Mouse (Mus musculus) central nervous system, embryonic 18 days (tissue): Measurements from ENCODE around the gene Pde4c. TPM values are rescaled to one million over a fixed set of nuclear protein-coding genes. Genes with fewer than 3 reads are reported as not detected.

ENCODE experiments used
- polyA plus RNA-seq: library from polyadenylated mRNA; depleted of rRNA; stranded (reverse); fragments of >200 nt; gene quantifications from 2 replicates; pipeline ENCODE4 v1.2.3, GENCODE M21; 2012; rRNA removed

The Pde4c gene
- polyA plus RNA-seq, result 1.1 and 1.2 TPM in 2 replicates

DNA sequence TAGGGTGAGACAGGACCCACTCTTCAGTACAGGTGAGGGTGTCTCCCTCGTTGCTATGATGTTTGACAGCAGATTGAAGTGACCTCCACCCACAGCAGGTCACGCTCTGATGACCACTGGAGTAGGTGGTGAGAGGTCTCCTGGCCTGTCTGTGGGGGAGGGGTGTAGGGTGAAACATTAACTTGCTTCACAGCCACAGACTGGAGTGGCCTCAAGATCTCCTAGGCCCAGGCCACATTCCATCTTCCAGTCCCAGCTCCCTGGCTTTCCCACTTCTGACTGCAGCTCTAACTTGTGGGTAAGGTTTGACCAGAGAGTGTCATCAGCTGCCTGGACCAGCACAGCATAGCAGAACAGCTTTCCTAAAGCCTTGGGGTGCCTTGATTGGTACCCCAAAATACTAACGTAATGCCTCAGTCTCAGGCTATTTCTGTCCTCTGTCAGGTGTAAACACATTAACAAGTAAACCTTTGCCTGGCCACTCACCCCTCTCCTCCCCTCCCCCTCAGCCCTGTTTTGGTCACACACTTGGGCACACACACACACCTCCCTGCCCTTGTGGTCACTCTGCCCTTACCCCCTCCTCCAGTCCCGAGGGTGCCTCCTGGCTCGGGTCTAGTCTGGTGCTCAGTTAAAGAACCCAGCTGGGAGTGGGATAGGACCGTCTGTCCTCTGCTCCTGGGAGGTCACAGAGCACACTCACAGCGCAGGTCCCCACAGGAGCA, at the start of gene Pde4c:
Gene Pde4c, plus strand, starts transcription at position 235 of the 725 bp plus-strand sequence.

GRCm38 (mm10) chr8:70698310-70699109, 25.0 kb upstream of the Pde4c start, which contains the start of gene Jund:
TSS of gene Jund (plus strand) at chr8:70698949.

DNA sequence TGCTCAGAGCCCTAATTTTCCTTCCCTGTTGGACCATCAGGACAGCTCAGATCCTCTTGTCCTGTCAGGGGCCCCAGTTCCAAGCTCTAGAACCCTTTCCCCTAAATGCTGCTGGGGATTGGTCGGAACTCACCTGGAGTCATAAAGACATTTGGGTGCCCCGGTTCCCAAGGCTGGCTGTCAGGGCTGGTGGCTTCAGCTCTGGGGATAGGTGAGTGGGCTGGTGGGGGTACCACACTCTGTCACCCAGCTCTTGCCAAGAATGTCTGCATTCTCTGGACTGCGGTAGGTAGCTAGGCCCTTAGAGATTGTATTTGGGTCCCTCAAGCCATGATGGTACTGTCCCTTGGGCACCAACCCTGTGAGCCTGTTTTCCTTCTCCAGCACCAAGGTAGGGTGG, 20.2 kb upstream of the Pde4c start, which contains the start of gene Iqcn:
Gene Iqcn, plus strand, starts transcription at position 171 of the 400 bp plus-strand sequence.

GRCm38 (mm10) chr8:70718297-70718696, 5.2 kb upstream of the Pde4c start, which contains the start of gene Gm3336:
TSS of gene Gm3336 (plus strand) at chr8:70718543.

DNA sequence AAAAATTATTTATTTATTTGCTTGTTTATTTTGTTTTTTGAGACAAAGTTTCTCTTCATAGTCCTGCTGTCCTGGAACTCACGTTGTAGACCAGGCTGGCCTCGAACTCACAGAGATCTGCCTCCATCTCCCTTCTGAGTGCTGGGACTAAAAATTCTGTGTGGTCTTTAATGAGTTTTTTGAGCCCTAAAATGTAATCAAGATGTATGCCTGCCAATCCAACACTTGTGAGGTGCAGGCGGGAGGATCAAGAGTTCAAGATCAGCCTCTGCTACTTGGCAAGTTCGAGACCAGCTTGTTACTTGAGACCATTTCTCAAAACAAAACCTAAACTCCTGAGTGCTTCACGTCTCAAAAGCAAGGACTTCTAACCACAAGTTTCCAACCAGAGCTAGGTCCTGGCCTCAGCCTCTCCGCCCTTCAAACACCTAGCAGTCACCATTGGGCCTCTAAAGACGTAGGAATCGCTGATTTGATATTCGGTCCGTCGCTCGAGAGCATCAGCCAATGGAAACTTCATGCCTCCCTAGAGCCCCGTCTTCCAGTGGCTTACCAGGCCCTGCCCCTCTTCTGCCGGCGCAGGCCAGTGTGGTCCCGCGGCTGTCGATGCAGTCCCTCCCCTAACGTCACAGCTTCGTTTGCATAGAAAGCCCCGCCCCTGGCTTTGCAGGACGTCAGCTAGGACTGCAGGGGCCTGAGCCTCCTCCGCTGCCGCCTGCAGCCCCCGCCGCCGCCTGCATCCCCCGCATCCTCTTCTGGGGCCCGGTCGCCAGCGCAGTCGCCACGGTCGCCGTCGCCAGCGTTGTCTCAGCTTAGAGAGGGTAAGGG, 30.7 kb downstream of the Pde4c start, which contains the start of gene Rab3a:
Gene Rab3a, plus strand, starts transcription at position 637 of the 828 bp plus-strand sequence.

GRCm38 (mm10) chr8:70760775-70761406, 37.4 kb downstream of the Pde4c start, which contains the start of gene Mpv17l2:
TSS of gene Mpv17l2 (minus strand) at chr8:70760946.

DNA sequence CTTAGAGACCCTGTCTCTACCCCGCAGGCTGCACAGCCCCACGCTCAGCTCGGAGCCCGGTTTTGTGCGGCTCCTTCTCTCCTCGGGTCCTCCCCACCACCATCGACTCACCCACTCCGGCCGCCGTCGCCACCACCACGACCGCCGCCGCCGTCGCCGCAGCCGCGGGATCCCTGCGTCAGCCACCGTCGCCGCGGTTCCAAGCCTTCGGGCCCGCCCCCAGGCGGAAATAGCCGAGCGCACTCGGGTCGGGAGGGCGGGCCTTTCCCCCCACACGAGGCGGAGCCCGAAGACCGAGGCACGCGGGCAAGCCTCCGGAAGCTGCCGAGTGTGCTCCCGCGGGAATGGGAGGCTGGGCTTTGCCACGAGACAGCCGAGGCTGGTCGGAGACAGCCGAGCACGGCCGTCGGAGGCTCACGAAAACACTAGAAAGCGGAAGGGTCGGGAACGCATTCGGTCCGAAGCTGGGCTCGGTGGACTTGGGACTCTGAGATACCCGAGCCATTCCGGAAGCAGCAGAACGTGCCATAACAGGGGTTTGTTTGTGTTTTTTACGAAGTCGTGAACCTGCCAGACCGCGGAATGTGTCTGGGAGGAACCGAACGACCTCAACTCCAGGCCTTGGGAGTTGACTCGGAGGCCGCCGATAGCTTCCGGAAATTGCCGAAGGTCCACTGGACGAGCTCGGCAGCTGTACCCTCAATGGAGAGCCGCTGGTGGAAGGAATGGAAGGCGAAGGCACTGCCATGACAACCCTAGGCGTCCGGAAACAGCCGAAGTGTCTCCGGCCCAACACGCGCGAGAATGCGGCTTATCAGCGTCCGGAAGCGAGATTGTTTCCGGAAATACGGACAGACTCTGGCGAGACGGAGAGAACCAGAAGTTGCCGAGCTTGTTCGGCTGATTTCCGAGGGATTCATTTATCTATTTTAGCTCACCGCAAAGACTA, 53.2 kb downstream of the Pde4c start, which contains the start of gene Pik3r2:
Gene Pik3r2, minus strand, starts transcription at position 218 of the 949 bp plus-strand sequence.

Other genes starting within 250 kb of the Pde4c start
- gene Klhl26, start 246.8 kb upstream of the Pde4c start, polyA plus RNA-seq, result 45.0 and 47.6 TPM in 2 replicates
- 93.1 and 93.2 TPM in 2 replicates for gene Tmem59l, start 236.4 kb upstream of the Pde4c start, polyA plus RNA-seq
- gene Crlf1, start 230.6 kb upstream of the Pde4c start, polyA plus RNA-seq, result 21.4 and 29.2 TPM in 2 replicates
- gene Rex1bd, start 217.0 kb upstream of the Pde4c start, polyA plus RNA-seq, result 208 and 217 TPM in 2 replicates
- gene Uba52, start 212.9 kb upstream of the Pde4c start, polyA plus RNA-seq, result 1,219 and 1,269 TPM in 2 replicates
- gene Fkbp8, start 196.0 kb upstream of the Pde4c start, polyA plus RNA-seq, result 515 and 521 TPM in 2 replicates
- 36.9 and 38.8 TPM in 2 replicates for gene Kxd1, start 195.8 kb upstream of the Pde4c start, polyA plus RNA-seq
- 21.8 and 22.9 TPM in 2 replicates for gene Ell, start 184.3 kb upstream of the Pde4c start, polyA plus RNA-seq
- 198 and 208 TPM in 2 replicates for gene Isyna1, start 129.3 kb upstream of the Pde4c start, polyA plus RNA-seq
- 201 and 212 TPM in 2 replicates for gene Ssbp4, start 114.8 kb upstream of the Pde4c start, polyA plus RNA-seq
- gene Lrrc25, start 107.6 kb upstream of the Pde4c start, polyA plus RNA-seq, result 0.78 and 0.87 TPM in 2 replicates
- 0.16 and 0.32 TPM in 2 replicates for gene Gdf15, start 91.3 kb upstream of the Pde4c start, polyA plus RNA-seq
- gene Pgpep1, start 63.3 kb upstream of the Pde4c start, polyA plus RNA-seq, result 45.7 and 46.8 TPM in 2 replicates
- 153 and 155 TPM in 2 replicates for gene Lsm4, start 50.5 kb upstream of the Pde4c start, polyA plus RNA-seq
- 201 and 210 TPM in 2 replicates for gene Jund, start 24.8 kb upstream of the Pde4c start, polyA plus RNA-seq
- 0.12 and 0.14 TPM in 2 replicates for gene Iqcn, start 20.3 kb upstream of the Pde4c start, polyA plus RNA-seq
- not detected in 2 replicates for gene Gm3336, start 5.2 kb upstream of the Pde4c start, polyA plus RNA-seq
- 582 and 635 TPM in 2 replicates for gene Rab3a, start 31.0 kb downstream of the Pde4c start, polyA plus RNA-seq
- 27.0 and 27.4 TPM in 2 replicates for gene Mpv17l2, start 37.2 kb downstream of the Pde4c start, polyA plus RNA-seq
- gene Pik3r2, start 53.0 kb downstream of the Pde4c start, polyA plus RNA-seq, result 138 and 151 TPM in 2 replicates
- 44.0 and 53.5 TPM in 2 replicates for gene Mast3, start 81.3 kb downstream of the Pde4c start, polyA plus RNA-seq
- 0.06 and 0.09 TPM in 2 replicates for gene Il12rb1, start 84.7 kb downstream of the Pde4c start, polyA plus RNA-seq
- gene Arrdc2, start 116.0 kb downstream of the Pde4c start, polyA plus RNA-seq, result 26.8 and 30.5 TPM in 2 replicates
- 23.8 and 25.4 TPM in 2 replicates for gene Kcnn1, start 139.5 kb downstream of the Pde4c start, polyA plus RNA-seq
- gene Ccdc124, start 150.2 kb downstream of the Pde4c start, polyA plus RNA-seq, result 125 and 128 TPM in 2 replicates
- gene Slc5a5, start 169.0 kb downstream of the Pde4c start, polyA plus RNA-seq, result 2.3 and 2.4 TPM in 2 replicates
- gene Rpl18a, start 173.7 kb downstream of the Pde4c start, polyA plus RNA-seq, result 2,864 and 3,038 TPM in 2 replicates
- gene Map1s, start 182.2 kb downstream of the Pde4c start, polyA plus RNA-seq, result 52.1 and 61.4 TPM in 2 replicates